In genomic region chr10:80168038-80168661, GRCm38 (mm10) we compare ENCODE assay signal across 8 mouse cellular contexts. TPM values are rescaled to one million over a fixed set of nuclear protein-coding genes. Genes with fewer than 3 reads are reported as not detected.
A peak's percentile ranks its signal among the peaks of the same experiment; 100 is the strongest.
DNase-seq lines count a peak whose midpoint lies in the region; ATAC-seq lines count a peak whose summit lies in the region.

No protein-coding gene starts in this region.

- H3K4me1 ChIP-seq in embryonic facial prominence, embryonic 12.5 days, result peaks cover 46% of the 10 kb centered on the region
- peaks cover 49% of the 10 kb centered on the region for H3K4me1 ChIP-seq in kidney, embryonic 14.5 days (ENCODE audit: control insufficient read depth, insufficient read depth, low read length)
- peaks cover 73% of the 10 kb centered on the region for H3K4me1 ChIP-seq in liver, embryonic 13.5 days (replicated peaks)
- peaks cover 45% of the 10 kb centered on the region for H3K4me1 ChIP-seq in stomach, embryonic 14.5 days (ENCODE audit: control insufficient read depth, insufficient read depth, low read length)

- ATAC-seq in embryonic facial prominence, embryonic 12.5 days (ENCODE audit: insufficient number of reproducible peaks, insufficient read depth, low FRiP score, low TSS enrichment), result no peak; the same call in 1 of the 2 replicates
- peak; percentile 44 for ATAC-seq in kidney, embryonic 14.5 days (ENCODE audit: low FRiP score, low TSS enrichment)
- ATAC-seq in liver, embryonic 13.5 days (ENCODE audit: low read depth), result peak; percentile 50
- ATAC-seq in stomach, embryonic 14.5 days (ENCODE audit: insufficient number of reproducible peaks, insufficient read depth, low FRiP score, low read depth), result peak; percentile 20; the same call in 1 of the 2 replicates

- whole genome bisulfite sequencing in embryonic facial prominence, embryonic 12.5 days, result under 1% methylated on average over 48 of the region's 48 CpGs
- WGBS in kidney, embryonic 14.5 days, result under 1% methylated on average over 44 of the region's 48 CpGs
- under 1% methylated on average over 48 of the region's 48 CpGs for WGBS in liver, embryonic 13.5 days (ENCODE audit: insufficient replicate concordance)
- WGBS in stomach, embryonic 14.5 days, result under 1% methylated on average over 43 of the region's 48 CpGs

- H3K4me3 ChIP-seq in embryonic facial prominence, embryonic 12.5 days, result peak overlapping the region; percentile 64
- H3K4me3 ChIP-seq in kidney, embryonic 14.5 days (ENCODE audit: low read length), result peak overlapping the region; percentile 89
- peak overlapping the region; percentile 83 for H3K4me3 ChIP-seq in liver, embryonic 13.5 days (replicated peaks)
- H3K4me3 ChIP-seq in stomach, embryonic 14.5 days (ENCODE audit: low read depth, low read length), result peak overlapping the region; percentile 88

- DNase-seq in 3T3-L1 (ENCODE audit: low read depth, low spot score), result peak; percentile 95
- DNase-seq in adrenal gland, postnatal 25 days, result peak; percentile 95
- DNase-seq in heart, adult 9 months (ENCODE audit: low spot score in 2 of 2), result peak; percentile 88 to 94
- peak; percentile 91 for DNase-seq in liver, embryonic 13.5 days
- DNase-seq in natural killer cell, adult 2 months (ENCODE audit: low spot score in 2 of 2), result peak; percentile 90

- H3K9me3 ChIP-seq in embryonic facial prominence, embryonic 12.5 days, result no peaks in the 10 kb centered on the region
- H3K9me3 ChIP-seq in kidney, embryonic 14.5 days (ENCODE audit: control insufficient read depth, low read length), result no peaks in the 10 kb centered on the region
- 0 out of 2 replicates have a peak, but pooled peaks cover 3% of the 10 kb centered on the region for H3K9me3 ChIP-seq in liver, embryonic 13.5 days (replicated peaks)
- H3K9me3 ChIP-seq in stomach, embryonic 14.5 days (ENCODE audit: control insufficient read depth, low read depth, low read length), result no peaks in the 10 kb centered on the region

- no peaks in the 10 kb centered on the region for H3K27me3 ChIP-seq in embryonic facial prominence, embryonic 12.5 days
- H3K27me3 ChIP-seq in kidney, embryonic 14.5 days (ENCODE audit: control insufficient read depth, insufficient read depth, low read length), result no peaks in the 10 kb centered on the region
- no peaks in the 10 kb centered on the region for H3K27me3 ChIP-seq in liver, embryonic 13.5 days
- no peaks in the 10 kb centered on the region for H3K27me3 ChIP-seq in stomach, embryonic 14.5 days (ENCODE audit: control insufficient read depth, insufficient read depth, low read length)

- H3K9ac ChIP-seq in embryonic facial prominence, embryonic 12.5 days, result peak overlapping the region; percentile 94
- H3K9ac ChIP-seq in kidney, embryonic 14.5 days (ENCODE audit: low read depth, low read length), result peak overlapping the region; percentile 99
- H3K9ac ChIP-seq in liver, embryonic 13.5 days, result peak overlapping the region; percentile 92
- H3K9ac ChIP-seq in stomach, embryonic 14.5 days (replicated peaks; ENCODE audit: low read depth, low read length), result peak overlapping the region; percentile 97

- H3K4me2 ChIP-seq in embryonic facial prominence, embryonic 12.5 days (replicated peaks), result peak overlapping the region; percentile 67
- H3K4me2 ChIP-seq in kidney, embryonic 14.5 days (replicated peaks; ENCODE audit: low read depth, low read length), result peak overlapping the region; percentile 58
- peak overlapping the region; percentile 76 for H3K4me2 ChIP-seq in liver, embryonic 13.5 days
- H3K4me2 ChIP-seq in stomach, embryonic 14.5 days (replicated peaks; ENCODE audit: low read depth, low read length), result peak overlapping the region; percentile 71

- peaks cover 27% of the 10 kb centered on the region for H3K36me3 ChIP-seq in embryonic facial prominence, embryonic 12.5 days
- H3K36me3 ChIP-seq in kidney, embryonic 14.5 days (ENCODE audit: control insufficient read depth, insufficient read depth, low read length), result peaks cover 29% of the 10 kb centered on the region
- peaks cover 29% of the 10 kb centered on the region for H3K36me3 ChIP-seq in liver, embryonic 13.5 days
- peaks cover 26% of the 10 kb centered on the region for H3K36me3 ChIP-seq in stomach, embryonic 14.5 days (ENCODE audit: control insufficient read depth, insufficient read depth, low read length)

- H3K27ac ChIP-seq in embryonic facial prominence, embryonic 12.5 days, result peak overlapping the region; percentile 98
- peak overlapping the region; percentile 99 for H3K27ac ChIP-seq in kidney, embryonic 14.5 days (ENCODE audit: low read depth, low read length)
- H3K27ac ChIP-seq in liver, embryonic 13.5 days, result peak overlapping the region; percentile 97
- H3K27ac ChIP-seq in stomach, embryonic 14.5 days (ENCODE audit: low read length), result peak overlapping the region; percentile 100

RNA-seq across cellular contexts. Expression of gene Cirbp, which starts 2.4 kb away (rescaled TPM):
- total RNA-seq in adrenal gland, postnatal 25 days (2021), result 49.9 and 142 TPM in 2 replicates
- 151 and 159 TPM in 2 replicates for polyA plus RNA-seq in embryonic facial prominence, embryonic 12.5 days (2016; fragmentation: Nextera tagmentation; extraction: Ambion mirVana)
- 80.0 and 104 TPM in 2 replicates for polyA plus RNA-seq in kidney, embryonic 14.5 days (2014; fragmentation: Nextera tagmentation; extraction: Ambion mirVana)
- polyA plus RNA-seq in liver, embryonic 13.5 days (2015; fragmentation: Nextera tagmentation; extraction: Ambion mirVana), result 19.5 and 21.9 TPM in 2 replicates
- polyA plus RNA-seq in stomach, embryonic 14.5 days (2014; fragmentation: Nextera tagmentation; extraction: Ambion mirVana), result 92.7 and 105 TPM in 2 replicates

RNA-seq across cellular contexts. Expression of gene 1600002K03Rik, which starts 4.6 kb away (rescaled TPM):
- 15.6 and 16.7 TPM in 2 replicates for total RNA-seq in adrenal gland, postnatal 25 days (2021)
- 11.6 and 13.0 TPM in 2 replicates for polyA plus RNA-seq in embryonic facial prominence, embryonic 12.5 days (2016; fragmentation: Nextera tagmentation; extraction: Ambion mirVana)
- polyA plus RNA-seq in kidney, embryonic 14.5 days (2014; fragmentation: Nextera tagmentation; extraction: Ambion mirVana), result 10.3 and 12.1 TPM in 2 replicates
- 14.8 and 15.1 TPM in 2 replicates for polyA plus RNA-seq in liver, embryonic 13.5 days (2015; fragmentation: Nextera tagmentation; extraction: Ambion mirVana)
- polyA plus RNA-seq in stomach, embryonic 14.5 days (2014; fragmentation: Nextera tagmentation; extraction: Ambion mirVana), result 12.5 and 13.9 TPM in 2 replicates

RNA-seq across cellular contexts. Expression of gene Efna2, which starts 11.1 kb away (rescaled TPM):
- total RNA-seq in adrenal gland, postnatal 25 days (2021), result 2.7 and 5.2 TPM in 2 replicates
- polyA plus RNA-seq in embryonic facial prominence, embryonic 12.5 days (2016; fragmentation: Nextera tagmentation; extraction: Ambion mirVana), result 55.8 and 56.9 TPM in 2 replicates
- 15.4 and 17.3 TPM in 2 replicates for polyA plus RNA-seq in kidney, embryonic 14.5 days (2014; fragmentation: Nextera tagmentation; extraction: Ambion mirVana)
- polyA plus RNA-seq in liver, embryonic 13.5 days (2015; fragmentation: Nextera tagmentation; extraction: Ambion mirVana), result 0.98 and 1.1 TPM in 2 replicates
- polyA plus RNA-seq in stomach, embryonic 14.5 days (2014; fragmentation: Nextera tagmentation; extraction: Ambion mirVana), result 12.2 and 12.5 TPM in 2 replicates

RNA-seq across cellular contexts. Expression of gene Midn, which starts 20.1 kb away (rescaled TPM):
- total RNA-seq in adrenal gland, postnatal 25 days (2021), result 74.1 and 97.4 TPM in 2 replicates
- 33.4 and 35.1 TPM in 2 replicates for polyA plus RNA-seq in embryonic facial prominence, embryonic 12.5 days (2016; fragmentation: Nextera tagmentation; extraction: Ambion mirVana)
- 42.3 and 46.2 TPM in 2 replicates for polyA plus RNA-seq in kidney, embryonic 14.5 days (2014; fragmentation: Nextera tagmentation; extraction: Ambion mirVana)
- 3.0 and 3.3 TPM in 2 replicates for polyA plus RNA-seq in liver, embryonic 13.5 days (2015; fragmentation: Nextera tagmentation; extraction: Ambion mirVana)
- 29.3 and 32.1 TPM in 2 replicates for polyA plus RNA-seq in stomach, embryonic 14.5 days (2014; fragmentation: Nextera tagmentation; extraction: Ambion mirVana)

RNA-seq across cellular contexts. Expression of gene Cbarp, which starts 27.5 kb away (rescaled TPM):
- total RNA-seq in adrenal gland, postnatal 25 days (2021), result 45.4 and 67.9 TPM in 2 replicates
- 8.4 and 8.5 TPM in 2 replicates for polyA plus RNA-seq in embryonic facial prominence, embryonic 12.5 days (2016; fragmentation: Nextera tagmentation; extraction: Ambion mirVana)
- 8.1 and 8.4 TPM in 2 replicates for polyA plus RNA-seq in kidney, embryonic 14.5 days (2014; fragmentation: Nextera tagmentation; extraction: Ambion mirVana)
- polyA plus RNA-seq in liver, embryonic 13.5 days (2015; fragmentation: Nextera tagmentation; extraction: Ambion mirVana), result 0.54 and 0.69 TPM in 2 replicates
- polyA plus RNA-seq in stomach, embryonic 14.5 days (2014; fragmentation: Nextera tagmentation; extraction: Ambion mirVana), result 7.5 and 10.1 TPM in 2 replicates
